Mouse (Mus musculus) MEL (cell line): ENCODE data around the gene Sult6b2.

Experiments used
- CTCF ChIP-seq, 3 experiments: IDR thresholded peaks in 2 of 3; conservative IDR thresholded peaks in 1 of 3; 2 replicates each; pipeline ENCODE4 v1.5.1; 2011 to 2012; ENCODE audit warnings: low read length in 3 of 3, low read depth in 2 of 3, mild to moderate bottlenecking in 2 of 3, improper control_type of control experiment in 1 of 3, inconsistent platforms in 1 of 3, mixed read lengths in 1 of 3, moderate library complexity in 1 of 3; ENCODE audit not compliant: control insufficient read depth in 1 of 3, insufficient read depth in 1 of 3, poor library complexity in 1 of 3, severe bottlenecking in 1 of 3
- EP300 ChIP-seq, 2 experiments: IDR thresholded peaks; 2 replicates each; pipeline ENCODE4 v1.6.1; 2011; ENCODE audit warnings: improper control_type of control experiment in 2 of 2, low read length in 2 of 2, low read depth in 1 of 2, mild to moderate bottlenecking in 1 of 2
- GATA1 ChIP-seq: IDR thresholded peaks from 2 replicates; pipeline ENCODE4 v1.6.1; 2011; ENCODE audit warnings: low read depth, low read length, improper control_type of control experiment
- SIN3A ChIP-seq: IDR thresholded peaks from 2 replicates; pipeline ENCODE4 v1.6.1; 2012; ENCODE audit warnings: low read length, improper control_type of control experiment, inconsistent platforms
- TCF12 ChIP-seq: IDR thresholded peaks from 2 replicates; pipeline ENCODE4 v1.6.1; 2014; ENCODE audit warnings: low read depth, mild to moderate bottlenecking, inconsistent platforms, low read length, improper control_type of control experiment, moderate library complexity
- ZNF384 ChIP-seq: IDR thresholded peaks from 2 replicates; pipeline ENCODE4 v1.6.1; 2012; ENCODE audit warnings: low read depth, mild to moderate bottlenecking, inconsistent platforms, low read length, improper control_type of control experiment

GRCm38 (mm10) chr6:142769896-142770295 is 34.4 kb downstream of the Sult6b2 start:
- TF ChIP-seq GATA1 (no peak), TCF12 (no peak), ZNF384 (no peak), SIN3A (no peak), CTCF (IDR thresholded peaks at IDR 0.05 in 2 of 3, conservative IDR thresholded peaks at IDR 0.05 in 1 of 3; ENCODE audit: control insufficient read depth in 1 of 3, insufficient read depth in 1 of 3, low read depth in 2 of 3, low read length in 3 of 3, poor library complexity in 1 of 3, severe bottlenecking in 1 of 3) (no peak), EP300 (IDR thresholded peaks at IDR 0.05; ENCODE audit: low read depth in 1 of 2, low read length in 2 of 2) (no peak)
